Mouse (Mus musculus): ENCODE results near the gene Dab2ip. TPM values are rescaled to one million over a fixed set of nuclear protein-coding genes. Genes with fewer than 3 reads are reported as not detected.

The Dab2ip gene
- total and polyA plus RNA-seq, 2 experiments: 4.1 to 8.4 TPM

- H3K36me3 ChIP-seq (ENCODE audit: control insufficient read depth, insufficient read depth, low read length): no peaks in the 10 kb centered on the region
- no peaks in the 10 kb centered on the region for H3K79me2 ChIP-seq (ENCODE audit: control insufficient read depth, insufficient read depth, low read length)
- H3K9ac ChIP-seq (ENCODE audit: low read depth, low read length): no peak overlapping the region
- TF ChIP-seq POLR2A (IDR thresholded peaks at IDR 0.05; ENCODE audit: extremely low read depth, insufficient read depth, low read length): no peak
- no peak for TF ChIP-seq CTCF (IDR thresholded peaks at IDR 0.05; ENCODE audit: low read depth, low read length)
- no peak overlapping the region for H3K4me3 ChIP-seq (ENCODE audit: insufficient read depth, low read depth, low read length)
- WGBS: 43% methylated on average over 5 of the region's 5 CpGs
- no peak overlapping the region for H3K27ac ChIP-seq (replicated peaks; ENCODE audit: insufficient read depth, low read depth, low read length)
- DNase-seq (ENCODE audit: extremely low read depth, low read depth, low spot score): peak; percentile 25
- H3K27me3 ChIP-seq (ENCODE audit: control insufficient read depth, insufficient read depth, low read length): no peaks in the 10 kb centered on the region
- peaks cover 20% of the 10 kb centered on the region for H3K4me1 ChIP-seq (ENCODE audit: control insufficient read depth, insufficient read depth, low read length)
Measured at GRCm38 (mm10) chr2:35676075-35676665, 118.1 kb downstream of the Dab2ip start.

DNA sequence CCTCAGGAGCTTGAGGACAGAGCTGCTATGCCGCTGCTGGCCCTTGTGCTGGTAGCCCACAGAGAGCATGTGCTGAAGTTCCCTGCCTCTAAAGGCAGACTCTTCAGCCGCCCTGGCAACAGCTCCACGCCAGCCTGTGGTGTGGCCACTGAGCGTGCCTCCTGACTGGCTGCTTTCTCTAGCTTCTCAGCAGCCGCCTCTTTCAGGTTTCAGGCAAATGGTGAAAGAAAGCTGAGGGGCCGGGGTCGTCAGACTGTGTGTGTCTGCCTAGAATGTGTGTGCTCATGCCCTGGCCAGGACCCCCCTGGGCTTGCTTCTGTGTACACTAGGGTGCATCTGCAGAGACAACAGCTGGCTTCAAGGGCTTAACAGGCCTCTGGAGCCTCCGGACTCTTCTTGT lies 119.8 kb downstream of the Dab2ip start:
- DNase-seq (ENCODE audit: extremely low read depth, low read depth, low spot score): no peak
- Histone ChIP-seq H3K9ac (ENCODE audit: low read depth, low read length) (no peak overlapping the region), H3K27ac (replicated peaks; ENCODE audit: insufficient read depth, low read depth, low read length) (no peak overlapping the region), H3K79me2 (ENCODE audit: control insufficient read depth, insufficient read depth, low read length) (no peaks in the 10 kb centered on the region), H3K4me1 (ENCODE audit: control insufficient read depth, insufficient read depth, low read length) (peaks cover 21% of the 10 kb centered on the region), H3K36me3 (ENCODE audit: control insufficient read depth, insufficient read depth, low read length) (no peaks in the 10 kb centered on the region), H3K27me3 (ENCODE audit: control insufficient read depth, insufficient read depth, low read length) (no peaks in the 10 kb centered on the region), H3K4me3 (ENCODE audit: insufficient read depth, low read depth, low read length) (no peak overlapping the region)
- 75% methylated on average over 8 of the region's 8 CpGs for WGBS
- TF ChIP-seq POLR2A (IDR thresholded peaks at IDR 0.05; ENCODE audit: extremely low read depth, insufficient read depth, low read length) (no peak), CTCF (IDR thresholded peaks at IDR 0.05; ENCODE audit: low read depth, low read length) (no peak)

GRCm38 (mm10) chr2:35678440-35678839 lies 120.4 kb downstream of the Dab2ip start:
- 79% methylated on average over 4 of the region's 4 CpGs for WGBS
- H3K9ac ChIP-seq (ENCODE audit: low read depth, low read length): no peak overlapping the region
- TF ChIP-seq CTCF (IDR thresholded peaks at IDR 0.05; ENCODE audit: low read depth, low read length): no peak
- no peak for TF ChIP-seq POLR2A (IDR thresholded peaks at IDR 0.05; ENCODE audit: extremely low read depth, insufficient read depth, low read length)
- H3K27ac ChIP-seq (replicated peaks; ENCODE audit: insufficient read depth, low read depth, low read length): no peak overlapping the region
- peaks cover 21% of the 10 kb centered on the region for H3K4me1 ChIP-seq (ENCODE audit: control insufficient read depth, insufficient read depth, low read length)
- no peak overlapping the region for H3K4me3 ChIP-seq (ENCODE audit: insufficient read depth, low read depth, low read length)
- no peak for DNase-seq (ENCODE audit: extremely low read depth, low read depth, low spot score)
- H3K27me3 ChIP-seq (ENCODE audit: control insufficient read depth, insufficient read depth, low read length): no peaks in the 10 kb centered on the region
- no peaks in the 10 kb centered on the region for H3K79me2 ChIP-seq (ENCODE audit: control insufficient read depth, insufficient read depth, low read length)
- H3K36me3 ChIP-seq (ENCODE audit: control insufficient read depth, insufficient read depth, low read length): no peaks in the 10 kb centered on the region

DNA sequence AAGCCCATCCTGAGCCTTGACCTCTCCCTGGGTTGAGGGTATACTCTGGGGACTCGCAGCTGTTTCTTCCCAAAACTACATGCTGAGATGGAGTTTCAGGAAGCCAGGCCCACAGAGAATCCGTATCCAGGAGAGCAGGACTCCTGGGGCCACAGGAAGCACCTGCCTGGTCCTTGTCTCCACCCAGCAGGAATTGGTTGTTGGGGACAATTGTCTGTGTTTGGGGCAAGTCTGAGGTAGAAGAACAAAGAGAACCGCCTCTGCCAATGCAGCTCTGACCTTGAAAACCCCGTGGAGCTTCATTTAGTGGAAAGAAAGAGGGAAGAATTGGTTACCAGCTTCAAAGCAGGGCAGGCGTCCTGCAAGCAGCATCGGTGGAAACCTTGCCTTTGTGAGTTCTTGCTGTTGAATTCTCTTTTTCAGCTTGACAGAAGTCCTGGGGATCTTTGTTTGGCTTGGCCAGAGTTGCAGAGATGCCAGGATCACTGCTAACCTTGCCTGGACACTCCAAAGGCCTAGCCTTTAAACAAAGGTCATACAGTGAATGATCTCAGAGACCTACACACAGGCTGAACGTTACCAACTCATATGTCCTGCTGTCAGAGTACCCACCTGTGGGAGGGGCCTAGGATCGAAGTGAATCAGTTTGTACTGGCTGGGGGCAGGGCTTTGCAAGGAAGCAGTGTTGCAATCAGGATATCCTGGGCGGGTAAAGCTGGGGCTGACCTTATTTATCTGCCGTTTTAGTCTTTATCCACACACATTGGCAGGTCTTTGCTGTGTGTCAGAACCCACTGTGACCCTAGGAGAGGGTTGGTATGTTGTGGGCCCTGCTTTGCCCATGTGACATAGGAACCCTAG lies 122.0 kb downstream of the Dab2ip start:
- Histone ChIP-seq H3K79me2 (ENCODE audit: control insufficient read depth, insufficient read depth, low read length) (no peaks in the 10 kb centered on the region), H3K4me1 (ENCODE audit: control insufficient read depth, insufficient read depth, low read length) (peaks cover 21% of the 10 kb centered on the region), H3K27me3 (ENCODE audit: control insufficient read depth, insufficient read depth, low read length) (no peaks in the 10 kb centered on the region), H3K9ac (ENCODE audit: low read depth, low read length) (no peak overlapping the region), H3K4me3 (ENCODE audit: insufficient read depth, low read depth, low read length) (no peak overlapping the region), H3K36me3 (ENCODE audit: control insufficient read depth, insufficient read depth, low read length) (no peaks in the 10 kb centered on the region), H3K27ac (replicated peaks; ENCODE audit: insufficient read depth, low read depth, low read length) (peak overlapping the region; percentile 62)
- TF ChIP-seq CTCF (IDR thresholded peaks at IDR 0.05; ENCODE audit: low read depth, low read length): no peak
- no peak for TF ChIP-seq POLR2A (IDR thresholded peaks at IDR 0.05; ENCODE audit: extremely low read depth, insufficient read depth, low read length)
- peak; percentile 85 for DNase-seq (ENCODE audit: extremely low read depth, low read depth, low spot score)
- WGBS: 16% methylated on average over 10 of the region's 10 CpGs

GRCm38 (mm10) chr2:35680833-35681232 lies 122.8 kb downstream of the Dab2ip start:
- H3K27ac ChIP-seq (replicated peaks; ENCODE audit: insufficient read depth, low read depth, low read length): peak overlapping the region; percentile 62; the same call in 1 of the 2 replicates
- no peak overlapping the region for H3K4me3 ChIP-seq (ENCODE audit: insufficient read depth, low read depth, low read length)
- H3K9ac ChIP-seq (ENCODE audit: low read depth, low read length): no peak overlapping the region
- 2% methylated on average over 6 of the region's 6 CpGs for WGBS
- no peaks in the 10 kb centered on the region for H3K27me3 ChIP-seq (ENCODE audit: control insufficient read depth, insufficient read depth, low read length)
- no peak for DNase-seq (ENCODE audit: extremely low read depth, low read depth, low spot score)
- no peaks in the 10 kb centered on the region for H3K36me3 ChIP-seq (ENCODE audit: control insufficient read depth, insufficient read depth, low read length)
- H3K4me1 ChIP-seq (ENCODE audit: control insufficient read depth, insufficient read depth, low read length): peaks cover 19% of the 10 kb centered on the region
- TF ChIP-seq POLR2A (IDR thresholded peaks at IDR 0.05; ENCODE audit: extremely low read depth, insufficient read depth, low read length): no peak
- TF ChIP-seq CTCF (IDR thresholded peaks at IDR 0.05; ENCODE audit: low read depth, low read length): no peak
- no peaks in the 10 kb centered on the region for H3K79me2 ChIP-seq (ENCODE audit: control insufficient read depth, insufficient read depth, low read length)

- 47% methylated on average over 3 of the region's 3 CpGs for WGBS
- peaks cover 20% of the 10 kb centered on the region for H3K4me1 ChIP-seq (ENCODE audit: control insufficient read depth, insufficient read depth, low read length)
Measured at GRCm38 (mm10) chr2:35684005-35684404, 125.9 kb downstream of the Dab2ip start.

More at GRCm38 (mm10) chr2:35684005-35684404, 125.9 kb downstream of the Dab2ip start:
- Histone ChIP-seq H3K4me3 (ENCODE audit: insufficient read depth, low read depth, low read length) (no peak overlapping the region), H3K27ac (replicated peaks; ENCODE audit: insufficient read depth, low read depth, low read length) (no peak overlapping the region), H3K9ac (ENCODE audit: low read depth, low read length) (no peak overlapping the region), H3K27me3 (ENCODE audit: control insufficient read depth, insufficient read depth, low read length) (no peaks in the 10 kb centered on the region), H3K79me2 (ENCODE audit: control insufficient read depth, insufficient read depth, low read length) (no peaks in the 10 kb centered on the region), H3K36me3 (ENCODE audit: control insufficient read depth, insufficient read depth, low read length) (no peaks in the 10 kb centered on the region)
- DNase-seq (ENCODE audit: extremely low read depth, low read depth, low spot score): no peak
- TF ChIP-seq POLR2A (IDR thresholded peaks at IDR 0.05; ENCODE audit: extremely low read depth, insufficient read depth, low read length) (no peak), CTCF (IDR thresholded peaks at IDR 0.05; ENCODE audit: low read depth, low read length) (no peak)

All from liver, adult 2 months (tissue).